Mouse (Mus musculus): ENCODE measurements around the gene Nedd4.

DNA sequence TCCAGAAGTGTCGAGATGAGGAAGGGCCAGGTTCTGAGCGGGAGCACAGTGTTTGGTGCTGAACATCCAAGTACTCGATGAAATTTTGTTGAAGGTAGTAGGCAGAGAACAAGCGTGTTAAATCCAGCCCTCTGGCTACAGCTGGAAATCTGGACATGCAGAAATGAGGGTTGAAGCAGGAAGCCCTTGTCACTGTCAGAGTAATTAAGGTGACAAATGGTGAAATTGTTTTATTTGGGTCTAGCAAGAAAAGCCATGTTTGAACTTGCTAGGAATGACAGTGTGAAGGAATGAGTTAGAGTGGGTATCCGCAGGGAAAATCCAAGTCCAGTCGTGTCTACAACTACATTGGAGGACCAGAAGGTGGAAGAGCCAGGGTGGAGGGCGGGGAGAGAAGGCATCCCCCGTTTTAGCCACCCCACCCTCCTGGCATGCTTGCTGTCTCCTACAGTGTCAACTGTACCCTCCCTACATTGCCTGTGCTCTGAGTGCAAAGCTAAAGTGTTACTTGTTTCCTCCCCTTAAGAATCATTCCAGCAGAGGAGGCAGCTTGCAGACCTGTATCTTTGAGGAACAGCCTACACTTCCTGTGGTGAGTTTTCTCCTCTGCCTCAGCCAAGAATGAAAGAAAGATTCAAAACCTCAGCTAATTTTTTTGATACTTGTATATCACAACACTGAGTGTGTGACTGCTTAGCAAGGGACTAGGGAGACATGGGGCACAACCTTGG, 62.5 kb downstream of the Nedd4 start:
- no peak for TF ChIP-seq POLR2AphosphoS2 (IDR thresholded peaks at IDR 0.05; ENCODE audit: insufficient read length, low read depth)
- no peak for TF ChIP-seq POLR2A (IDR thresholded peaks at IDR 0.05; ENCODE audit: insufficient read length, low read depth)
- TF ChIP-seq TCF12 (IDR thresholded peaks at IDR 0.05; ENCODE audit: insufficient read depth, poor library complexity, severe bottlenecking): no peak
- TF ChIP-seq MAX (IDR thresholded peaks at IDR 0.05; ENCODE audit: low read depth): no peak
- TF ChIP-seq MYOG (IDR thresholded peaks at IDR 0.05; ENCODE audit: control insufficient read depth in 1 of 3, insufficient read depth in 1 of 3, insufficient read length in 2 of 3, low read depth in 2 of 3): no peak
- no peak for TF ChIP-seq REST (IDR thresholded peaks at IDR 0.05; ENCODE audit: insufficient read depth, insufficient read length)
- no peak for TF ChIP-seq USF1 (IDR thresholded peaks at IDR 0.05; ENCODE audit: low read depth)
- TF ChIP-seq E2F4 (IDR thresholded peaks at IDR 0.05; ENCODE audit: insufficient read depth): no peak
- TF ChIP-seq CEBPB (IDR thresholded peaks at IDR 0.05; ENCODE audit: insufficient read depth, poor library complexity, severe bottlenecking): no peak
- no peak for TF ChIP-seq MYOD1 (IDR thresholded peaks at IDR 0.05; ENCODE audit: control insufficient read depth in 1 of 3, insufficient read length in 2 of 3, low read depth in 2 of 3)
- no peak for TF ChIP-seq SRF (IDR thresholded peaks at IDR 0.05; ENCODE audit: control insufficient read depth, insufficient read length, low read depth)
